Mouse (Mus musculus) CH12.LX (cell line): Measurements from ENCODE around the gene Fkbp15.

Experiments
- CTCF ChIP-seq, 2 experiments: IDR thresholded peaks in 1 of 2; conservative IDR thresholded peaks in 1 of 2; 2 replicates each; pipeline ENCODE4 v1.5.1; 2011 to 2012; ENCODE audit warnings: low read depth in 2 of 2, low read length in 2 of 2, improper control_type of control experiment in 1 of 2, inconsistent platforms in 1 of 2, mild to moderate bottlenecking in 1 of 2, moderate library complexity in 1 of 2
- USF1 ChIP-seq: IDR thresholded peaks from 2 replicates; pipeline ENCODE4 v1.6.1; 2014; ENCODE audit warnings: low read depth, mild to moderate bottlenecking, inconsistent platforms, low read length, improper control_type of control experiment

DNA sequence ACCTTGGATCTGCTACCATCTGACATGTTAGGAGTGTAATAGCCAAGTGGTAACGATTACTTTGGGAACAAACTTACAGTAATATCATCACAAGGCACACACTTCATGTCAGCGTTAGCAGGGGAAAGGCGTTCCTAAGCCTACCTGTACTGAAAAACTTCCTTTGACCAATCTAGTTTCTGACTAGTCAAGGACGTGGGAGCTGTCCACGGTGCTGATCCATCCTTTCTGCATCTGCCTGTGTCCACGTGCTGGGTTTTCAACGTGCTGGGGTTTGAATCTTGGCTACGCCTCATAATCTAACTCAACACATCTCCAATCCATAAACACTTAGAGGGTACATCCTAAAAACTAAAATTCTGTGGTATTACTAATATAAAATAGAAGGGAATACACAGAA lies 103.4 kb downstream of the Fkbp15 start:
- TF ChIP-seq CTCF (conservative IDR thresholded peaks at IDR 0.05 in 1 of 2, IDR thresholded peaks at IDR 0.05 in 1 of 2; ENCODE audit: low read depth in 2 of 2, low read length in 2 of 2): no peak
- TF ChIP-seq USF1: no peak
